Mouse (Mus musculus): Measurements from ENCODE around the gene Sap30l. TPM values are rescaled to one million over a fixed set of nuclear protein-coding genes. Genes with fewer than 3 reads are reported as not detected.

Gene Sap30l
- polyA plus RNA-seq, 1 experiment: 107 TPM

DNA sequence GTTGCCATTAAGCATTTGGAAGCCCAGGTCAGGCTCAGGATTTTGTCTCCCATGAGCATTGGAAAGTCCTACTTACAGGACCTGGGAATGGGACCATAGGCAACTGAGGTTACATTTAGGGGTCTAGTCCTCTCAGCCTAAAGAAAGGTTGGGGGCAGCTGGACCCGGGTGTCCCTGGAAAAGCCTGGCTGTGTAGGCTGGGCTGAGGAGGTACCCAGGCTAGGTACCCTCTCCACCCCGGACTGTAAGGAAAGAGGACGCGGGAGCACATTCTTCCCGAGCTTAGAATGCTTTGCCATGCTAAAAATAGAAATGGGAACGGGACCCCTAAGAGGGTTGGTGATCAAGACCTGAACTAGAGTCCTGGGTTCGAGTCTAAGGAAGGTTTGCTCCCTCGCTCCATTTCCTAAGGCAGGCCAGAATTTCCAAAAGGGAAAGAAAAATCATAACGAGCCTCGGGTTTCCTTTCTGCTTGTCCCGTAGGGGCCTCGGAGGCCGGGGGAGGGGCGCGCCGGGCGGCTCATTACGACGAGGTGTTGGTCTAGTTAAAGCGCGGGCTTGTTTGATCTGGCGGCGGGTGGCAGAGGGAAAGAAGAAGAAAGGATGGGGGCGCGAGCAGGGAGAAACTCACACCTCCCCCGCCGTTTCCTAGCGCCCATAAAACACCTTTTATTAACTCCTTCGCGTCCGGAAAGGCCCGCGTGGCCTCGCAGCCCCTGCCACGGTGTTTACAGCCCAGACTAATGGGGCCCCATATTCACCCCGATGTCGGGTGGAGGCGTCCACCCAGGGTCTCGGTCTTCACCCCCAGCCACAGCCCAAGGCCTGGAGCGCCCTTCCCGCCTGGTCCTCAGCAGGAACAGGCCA is 25.8 kb downstream of the Sap30l start:
- 4% methylated on average over 41 of the region's 41 CpGs for WGBS
- peaks cover 6% of the 10 kb centered on the region for H3K4me1 ChIP-seq (ENCODE audit: control insufficient read depth, insufficient read depth, insufficient read length, low read length)
- H3K4me3 ChIP-seq (ENCODE audit: low read depth, low read length): peak overlapping the region; percentile 47
- H3K27ac ChIP-seq (ENCODE audit: insufficient read depth, low read depth, low read length): no peak overlapping the region
- H3K36me3 ChIP-seq (ENCODE audit: control insufficient read depth, insufficient read depth, low read length): no peaks in the 10 kb centered on the region
- TF ChIP-seq CTCF (IDR thresholded peaks at IDR 0.05; ENCODE audit: extremely low read depth, insufficient read length, insufficient replicate concordance, low read depth, low read length): no peak
- no peak for TF ChIP-seq POLR2A (IDR thresholded peaks at IDR 0.05; ENCODE audit: low read depth, low read length)
- H3K27me3 ChIP-seq (ENCODE audit: control insufficient read depth, insufficient read depth, low read length): peaks cover 39% of the 10 kb centered on the region

DNA sequence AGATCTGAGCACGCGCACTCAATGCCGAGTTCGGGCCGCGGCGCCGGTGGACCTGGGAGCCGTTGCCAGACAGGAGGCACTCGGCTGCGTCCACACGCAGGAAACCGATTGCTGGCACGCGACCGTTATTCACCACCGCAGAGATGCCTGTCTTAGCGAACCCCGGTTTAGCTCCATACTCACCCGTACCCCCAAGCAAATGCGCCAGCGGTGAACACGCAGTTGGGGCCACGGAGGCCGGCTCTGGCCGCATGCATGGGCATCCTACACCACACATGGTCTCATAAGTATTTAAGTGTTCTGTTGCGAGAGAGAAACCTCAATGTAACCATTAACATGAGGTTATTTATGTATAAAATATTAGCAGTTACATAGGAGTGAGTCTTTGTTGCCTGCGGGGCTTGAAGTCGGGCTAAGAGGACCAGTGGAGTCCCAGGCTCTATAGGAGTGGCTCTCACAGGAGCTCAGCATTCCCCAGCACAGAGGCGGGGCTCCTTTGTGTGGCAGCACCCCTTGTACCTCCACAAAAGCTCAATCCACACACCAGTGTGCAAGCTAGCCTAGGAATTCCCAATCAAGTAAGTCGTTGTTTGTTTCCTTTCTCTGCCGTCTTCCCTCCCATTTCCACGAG is 26.6 kb downstream of the Sap30l start:
- Histone ChIP-seq H3K4me1 (ENCODE audit: control insufficient read depth, insufficient read depth, insufficient read length, low read length) (peaks cover 6% of the 10 kb centered on the region), H3K4me3 (ENCODE audit: low read depth, low read length) (peak overlapping the region; percentile 47), H3K27ac (ENCODE audit: insufficient read depth, low read depth, low read length) (no peak overlapping the region), H3K27me3 (ENCODE audit: control insufficient read depth, insufficient read depth, low read length) (peaks cover 45% of the 10 kb centered on the region), H3K36me3 (ENCODE audit: control insufficient read depth, insufficient read depth, low read length) (no peaks in the 10 kb centered on the region)
- 5% methylated on average over 33 of the region's 33 CpGs for WGBS
- TF ChIP-seq POLR2A (IDR thresholded peaks at IDR 0.05; ENCODE audit: low read depth, low read length) (no peak), CTCF (IDR thresholded peaks at IDR 0.05; ENCODE audit: extremely low read depth, insufficient read length, insufficient replicate concordance, low read depth, low read length) (no peak)

DNA sequence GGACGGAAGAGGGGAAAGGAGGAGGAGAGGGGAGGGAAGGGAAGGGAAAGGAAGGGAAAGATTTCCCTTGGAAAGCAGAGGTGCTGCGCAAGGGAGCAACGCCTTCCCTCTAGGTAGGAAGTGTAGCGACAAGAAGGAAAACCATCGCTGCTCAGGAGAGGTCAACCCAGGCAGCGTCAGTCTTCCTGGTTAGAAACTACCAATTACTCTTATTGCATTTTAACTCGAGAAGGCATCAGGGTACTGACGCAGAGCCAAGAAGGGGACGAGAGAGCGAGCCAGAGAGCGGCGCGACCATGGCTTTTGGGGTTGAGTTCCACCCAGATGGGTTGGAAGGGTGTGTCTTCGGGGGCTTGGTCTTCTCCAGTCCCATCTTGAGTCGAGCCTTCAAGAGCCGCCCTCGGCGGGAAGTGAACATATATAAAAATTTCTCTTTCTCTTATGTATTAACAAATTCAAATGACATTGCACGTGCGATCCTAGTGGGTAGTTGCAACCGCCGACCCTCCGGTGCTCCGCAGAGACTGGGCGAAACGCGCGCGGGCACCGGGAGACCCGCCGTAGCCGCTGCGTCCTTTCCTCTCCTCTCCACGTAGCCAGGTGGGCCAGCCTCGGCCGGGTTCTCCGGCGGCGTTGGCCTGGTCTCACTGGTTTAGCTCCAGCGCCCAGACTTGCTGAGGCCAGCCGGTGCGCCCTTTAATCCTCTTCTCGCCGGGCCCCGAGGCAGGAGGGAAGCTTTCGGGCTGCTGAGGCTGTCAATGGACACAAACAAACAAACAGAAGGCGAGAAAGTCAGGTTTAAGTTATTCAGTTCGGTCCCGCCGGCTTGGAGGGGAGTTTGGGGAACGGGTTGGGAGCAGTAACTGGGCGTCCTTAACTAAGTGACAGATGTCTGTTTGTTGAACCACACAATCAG is 27.8 kb downstream of the Sap30l start:
- H3K36me3 ChIP-seq (ENCODE audit: control insufficient read depth, insufficient read depth, low read length): no peaks in the 10 kb centered on the region
- WGBS: 19% methylated on average over 53 of the region's 53 CpGs
- H3K27me3 ChIP-seq (ENCODE audit: control insufficient read depth, insufficient read depth, low read length): peaks cover 55% of the 10 kb centered on the region
- H3K27ac ChIP-seq (ENCODE audit: insufficient read depth, low read depth, low read length): no peak overlapping the region
- H3K4me3 ChIP-seq (ENCODE audit: low read depth, low read length): peak overlapping the region; percentile 1; the same call in 1 of the 2 replicates
- H3K4me1 ChIP-seq (ENCODE audit: control insufficient read depth, insufficient read depth, insufficient read length, low read length): peaks cover 6% of the 10 kb centered on the region
- TF ChIP-seq CTCF (IDR thresholded peaks at IDR 0.05; ENCODE audit: extremely low read depth, insufficient read length, insufficient replicate concordance, low read depth, low read length) (no peak), POLR2A (IDR thresholded peaks at IDR 0.05; ENCODE audit: low read depth, low read length) (no peak)

DNA sequence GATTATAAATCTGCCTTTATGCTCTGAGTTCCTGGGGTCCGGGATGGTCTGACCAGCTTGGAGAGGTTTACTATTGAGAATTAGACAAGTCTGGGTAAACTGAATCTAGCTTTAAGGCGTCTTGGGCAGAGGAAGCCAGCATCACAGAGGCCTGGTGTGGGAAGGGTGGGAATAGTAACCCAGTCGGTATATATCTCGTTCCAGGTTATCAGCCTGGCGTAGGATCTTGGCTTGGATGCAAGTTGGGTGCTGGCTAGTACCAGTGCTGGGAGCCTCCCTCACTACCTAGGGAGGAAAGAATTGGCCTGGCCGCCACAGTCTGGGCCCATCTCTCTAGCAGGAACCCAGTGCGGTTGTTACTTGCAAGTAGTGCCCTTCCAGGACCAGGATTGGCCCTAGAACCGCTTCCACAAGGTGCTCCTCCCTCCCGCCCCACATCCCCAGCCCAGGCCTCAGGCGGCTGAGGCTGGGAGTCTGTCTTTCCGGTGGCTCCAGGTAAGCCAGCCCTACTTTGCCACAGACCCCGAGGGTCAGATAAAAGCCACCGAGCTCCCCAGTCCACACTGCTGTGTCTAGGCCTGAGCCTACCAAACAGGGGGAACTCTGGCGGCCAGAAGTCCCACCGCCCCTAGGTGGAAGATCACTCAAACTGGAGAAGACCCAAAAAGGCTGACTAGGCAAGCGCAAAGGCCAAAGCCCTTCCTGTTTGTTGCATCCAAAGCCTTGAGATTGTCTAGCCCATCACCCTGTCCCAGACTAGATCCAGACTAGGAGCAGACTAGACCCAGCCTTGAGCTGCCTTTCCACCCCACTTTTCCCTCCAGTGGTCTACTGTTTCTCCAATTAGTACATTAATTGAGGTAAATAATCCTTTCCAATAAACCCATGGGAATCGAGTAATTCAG is 28.7 kb downstream of the Sap30l start:
- TF ChIP-seq POLR2A (IDR thresholded peaks at IDR 0.05; ENCODE audit: low read depth, low read length) (no peak), CTCF (IDR thresholded peaks at IDR 0.05; ENCODE audit: extremely low read depth, insufficient read length, insufficient replicate concordance, low read depth, low read length) (no peak)
- H3K27me3 ChIP-seq (ENCODE audit: control insufficient read depth, insufficient read depth, low read length): peaks cover 58% of the 10 kb centered on the region
- peak overlapping the region; percentile 8 for H3K4me3 ChIP-seq (ENCODE audit: low read depth, low read length)
- H3K4me1 ChIP-seq (ENCODE audit: control insufficient read depth, insufficient read depth, insufficient read length, low read length): peaks cover 6% of the 10 kb centered on the region
- 60% methylated on average over 17 of the region's 17 CpGs for WGBS
- no peak overlapping the region for H3K27ac ChIP-seq (ENCODE audit: insufficient read depth, low read depth, low read length)
- H3K36me3 ChIP-seq (ENCODE audit: control insufficient read depth, insufficient read depth, low read length): no peaks in the 10 kb centered on the region

DNA sequence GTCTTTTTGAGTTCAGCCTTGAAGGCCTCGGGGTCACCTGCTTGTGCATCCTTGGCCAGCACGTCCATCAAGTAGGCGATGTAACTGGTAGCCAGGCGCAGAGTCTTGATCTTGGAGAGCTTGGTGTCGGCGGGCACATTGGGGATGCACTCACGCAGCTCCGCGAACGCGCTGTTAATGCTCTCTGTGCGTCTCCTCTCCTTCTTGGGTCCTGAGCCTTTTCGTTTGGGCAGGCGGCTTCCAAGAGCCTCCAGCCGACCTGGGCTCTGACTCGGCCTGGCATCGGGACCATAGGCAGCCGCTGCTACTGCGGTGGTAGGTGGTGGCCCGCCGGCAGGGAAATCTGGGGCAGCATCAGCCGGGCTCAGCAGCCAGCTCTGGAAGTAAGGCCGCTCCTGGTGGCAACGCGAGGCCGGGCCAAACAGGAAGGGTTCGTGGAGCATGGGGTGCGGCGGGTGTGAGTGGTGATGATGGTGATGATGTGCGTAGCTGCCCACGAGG is 29.9 kb downstream of the Sap30l start:
- TF ChIP-seq POLR2A (IDR thresholded peaks at IDR 0.05; ENCODE audit: low read depth, low read length) (no peak), CTCF (IDR thresholded peaks at IDR 0.05; ENCODE audit: extremely low read depth, insufficient read length, insufficient replicate concordance, low read depth, low read length) (no peak)
- WGBS: 34% methylated on average over 31 of the region's 31 CpGs
- H3K4me1 ChIP-seq (ENCODE audit: control insufficient read depth, insufficient read depth, insufficient read length, low read length): peaks cover 6% of the 10 kb centered on the region
- peaks cover 64% of the 10 kb centered on the region for H3K27me3 ChIP-seq (ENCODE audit: control insufficient read depth, insufficient read depth, low read length)
- H3K27ac ChIP-seq (ENCODE audit: insufficient read depth, low read depth, low read length): no peak overlapping the region
- no peaks in the 10 kb centered on the region for H3K36me3 ChIP-seq (ENCODE audit: control insufficient read depth, insufficient read depth, low read length)
- H3K4me3 ChIP-seq (ENCODE audit: low read depth, low read length): peak overlapping the region; percentile 29

DNA sequence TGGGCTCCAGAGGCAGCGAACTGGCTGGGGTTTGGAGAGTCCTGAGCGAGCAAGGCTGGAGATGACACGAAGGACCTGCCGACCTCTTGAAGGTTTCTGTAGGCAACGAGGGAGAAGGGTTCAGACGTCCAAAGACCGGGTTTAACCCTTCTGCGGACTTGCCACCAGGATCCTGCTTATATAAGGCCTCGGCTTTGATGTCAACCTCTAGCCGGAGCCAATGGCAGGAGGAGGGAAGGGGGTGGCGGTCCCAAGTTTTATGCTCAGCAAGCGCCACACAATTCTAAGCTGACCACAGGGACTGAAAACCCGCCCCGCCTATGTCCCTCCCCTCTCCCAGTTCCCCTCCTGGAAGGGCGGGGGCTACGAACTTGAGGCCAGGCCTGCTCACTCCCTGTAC is 30.4 kb downstream of the Sap30l start:
- H3K27ac ChIP-seq (ENCODE audit: insufficient read depth, low read depth, low read length): no peak overlapping the region
- peaks cover 8% of the 10 kb centered on the region for H3K4me1 ChIP-seq (ENCODE audit: control insufficient read depth, insufficient read depth, insufficient read length, low read length)
- no peaks in the 10 kb centered on the region for H3K36me3 ChIP-seq (ENCODE audit: control insufficient read depth, insufficient read depth, low read length)
- peaks cover 68% of the 10 kb centered on the region for H3K27me3 ChIP-seq (ENCODE audit: control insufficient read depth, insufficient read depth, low read length)
- peak overlapping the region; percentile 29 for H3K4me3 ChIP-seq (ENCODE audit: low read depth, low read length)
- 43% methylated on average over 16 of the region's 16 CpGs for WGBS
- TF ChIP-seq CTCF (IDR thresholded peaks at IDR 0.05; ENCODE audit: extremely low read depth, insufficient read length, insufficient replicate concordance, low read depth, low read length) (no peak), POLR2A (IDR thresholded peaks at IDR 0.05; ENCODE audit: low read depth, low read length) (no peak)

Measured in small intestine, adult 2 months (tissue).